Mouse (Mus musculus): ENCODE data around the gene Gm11634. TPM values are rescaled to one million over a fixed set of nuclear protein-coding genes. Genes with fewer than 3 reads are reported as not detected.

Gm11634 gene
- not detected for polyA plus RNA-seq (2014; fragmentation: Illumina TruSeq; extraction: RNeasy Lipid Tissue Mini Kit (QIAGEN cat#74804); ENCODE audit: low read depth, low replicate concordance)

DNA sequence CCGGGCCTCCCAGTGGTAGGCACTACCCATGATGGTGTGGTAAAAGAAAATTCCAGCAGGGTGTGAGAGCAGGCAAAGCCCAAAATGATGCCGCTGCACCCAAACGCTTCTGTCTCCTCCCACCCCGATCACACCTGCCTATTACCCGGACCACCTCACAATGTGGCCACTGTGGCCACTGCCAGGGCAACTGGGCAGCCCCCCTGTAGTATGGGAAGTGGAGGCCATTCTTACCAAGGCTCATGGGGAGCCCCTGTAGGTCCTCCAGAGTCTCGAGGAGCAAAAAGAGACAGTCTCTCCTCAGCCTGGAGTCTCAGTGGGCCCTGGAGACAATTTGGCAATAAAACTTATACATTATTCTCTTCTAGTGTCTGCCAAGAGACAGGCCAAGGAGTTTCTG is at the start of gene Gm11634:
TSS of gene Gm11634 (minus strand) at position 101 of the 400 bp plus-strand sequence.

GRCm38 (mm10) chr11:101626995-101627856 is 28.2 kb upstream of the Gm11634 start, which contains the start of gene Rdm1:
Gene Rdm1, plus strand, starts transcription at chr11:101627195.

DNA sequence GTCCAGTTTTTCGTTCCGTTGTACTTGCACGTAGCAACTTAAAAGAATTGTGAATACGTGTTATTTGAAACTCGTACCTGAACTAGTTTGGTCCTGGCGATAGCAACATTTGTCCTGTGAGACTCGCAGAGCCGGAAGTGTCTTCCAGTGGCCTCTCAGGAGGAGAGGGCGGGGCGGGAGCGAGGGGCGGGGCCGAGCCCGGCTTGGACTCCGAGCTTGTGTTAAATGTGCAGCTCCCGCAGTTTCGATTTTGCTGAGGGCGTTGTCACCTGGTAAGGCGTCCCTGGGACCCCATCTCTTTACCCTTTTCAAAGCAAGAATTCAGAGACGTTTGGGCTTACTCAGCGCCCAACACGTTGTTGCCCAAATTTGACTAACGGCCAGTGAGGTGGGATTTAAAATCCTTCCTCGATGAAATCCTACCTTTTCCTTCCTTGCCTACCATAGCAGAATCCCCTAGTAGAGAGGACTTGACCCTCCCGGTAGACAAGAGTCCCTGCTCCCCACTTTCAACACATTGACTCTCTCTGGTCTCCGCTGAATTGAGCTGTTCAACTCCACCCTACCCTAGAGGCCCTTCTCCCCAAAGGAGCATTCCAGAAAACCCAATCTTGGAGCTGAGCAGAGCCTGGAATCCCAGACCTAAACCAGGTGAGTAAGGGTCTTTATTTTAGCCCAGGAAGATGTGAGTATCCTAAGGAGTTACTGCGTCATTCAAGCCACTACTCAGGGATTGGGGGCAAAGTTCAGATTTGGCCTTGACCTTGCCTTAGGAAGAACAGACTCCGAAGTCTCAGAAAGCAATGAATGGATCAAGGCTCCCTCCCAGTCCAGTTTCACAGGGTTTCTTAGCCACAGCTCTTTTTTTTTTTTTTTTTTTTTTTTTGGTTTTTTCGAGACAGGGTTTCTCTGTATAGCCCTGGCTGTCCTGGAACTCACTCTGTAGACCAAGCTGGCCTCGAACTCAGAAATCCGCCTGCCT is 16.7 kb downstream of the Gm11634 start, which contains the start of gene Tmem106a:
TSS of gene Tmem106a (plus strand) at position 189 of the 982 bp plus-strand sequence.

GRCm38 (mm10) chr11:101551751-101552475 is 47.1 kb downstream of the Gm11634 start, which contains the start of the genes Brca1 and Nbr1:
Gene Brca1, minus strand, starts transcription at chr11:101551955.
Gene Nbr1, plus strand, starts transcription at chr11:101552149.

Other genes starting within 250 kb of the Gm11634 start
- gene G6pc, start 231.7 kb downstream of the Gm11634 start, polyA plus RNA-seq (2014; fragmentation: Illumina TruSeq; extraction: RNeasy Lipid Tissue Mini Kit (QIAGEN cat#74804); ENCODE audit: low read depth, low replicate concordance): 0.47 TPM
- gene Aarsd1, start 181.6 kb downstream of the Gm11634 start, polyA plus RNA-seq (2014; fragmentation: Illumina TruSeq; extraction: RNeasy Lipid Tissue Mini Kit (QIAGEN cat#74804); ENCODE audit: low read depth, low replicate concordance): 8.6 TPM
- not detected for gene Gm27029, start 174.5 kb downstream of the Gm11634 start, polyA plus RNA-seq (2014; fragmentation: Illumina TruSeq; extraction: RNeasy Lipid Tissue Mini Kit (QIAGEN cat#74804); ENCODE audit: low read depth, low replicate concordance)
- 5.1 TPM for gene Rundc1, start 174.2 kb downstream of the Gm11634 start, polyA plus RNA-seq (2014; fragmentation: Illumina TruSeq; extraction: RNeasy Lipid Tissue Mini Kit (QIAGEN cat#74804); ENCODE audit: low read depth, low replicate concordance)
- 2.7 TPM for gene Ptges3l, start 173.9 kb downstream of the Gm11634 start, polyA plus RNA-seq (2014; fragmentation: Illumina TruSeq; extraction: RNeasy Lipid Tissue Mini Kit (QIAGEN cat#74804); ENCODE audit: low read depth, low replicate concordance)
- gene Rpl27, start 157.0 kb downstream of the Gm11634 start, polyA plus RNA-seq (2014; fragmentation: Illumina TruSeq; extraction: RNeasy Lipid Tissue Mini Kit (QIAGEN cat#74804); ENCODE audit: low read depth, low replicate concordance): 55.5 TPM
- 3.5 TPM for gene Ifi35, start 150.8 kb downstream of the Gm11634 start, polyA plus RNA-seq (2014; fragmentation: Illumina TruSeq; extraction: RNeasy Lipid Tissue Mini Kit (QIAGEN cat#74804); ENCODE audit: low read depth, low replicate concordance)
- 6.2 TPM for gene Rnd2, start 134.3 kb downstream of the Gm11634 start, polyA plus RNA-seq (2014; fragmentation: Illumina TruSeq; extraction: RNeasy Lipid Tissue Mini Kit (QIAGEN cat#74804); ENCODE audit: low read depth, low replicate concordance)
- 5.2 TPM for gene Vat1, start 133.0 kb downstream of the Gm11634 start, polyA plus RNA-seq (2014; fragmentation: Illumina TruSeq; extraction: RNeasy Lipid Tissue Mini Kit (QIAGEN cat#74804); ENCODE audit: low read depth, low replicate concordance)
- 3.9 TPM for gene Brca1, start 47.3 kb downstream of the Gm11634 start, polyA plus RNA-seq (2014; fragmentation: Illumina TruSeq; extraction: RNeasy Lipid Tissue Mini Kit (QIAGEN cat#74804); ENCODE audit: low read depth, low replicate concordance)
- gene Nbr1, start 47.1 kb downstream of the Gm11634 start, polyA plus RNA-seq (2014; fragmentation: Illumina TruSeq; extraction: RNeasy Lipid Tissue Mini Kit (QIAGEN cat#74804); ENCODE audit: low read depth, low replicate concordance): 196 TPM
- gene Tmem106a, start 17.0 kb downstream of the Gm11634 start, polyA plus RNA-seq (2014; fragmentation: Illumina TruSeq; extraction: RNeasy Lipid Tissue Mini Kit (QIAGEN cat#74804); ENCODE audit: low read depth, low replicate concordance): 8.6 TPM
- 2.0 TPM for gene Rdm1, start 27.9 kb upstream of the Gm11634 start, polyA plus RNA-seq (2014; fragmentation: Illumina TruSeq; extraction: RNeasy Lipid Tissue Mini Kit (QIAGEN cat#74804); ENCODE audit: low read depth, low replicate concordance)
- 2.3 TPM for gene Arl4d, start 66.3 kb upstream of the Gm11634 start, polyA plus RNA-seq (2014; fragmentation: Illumina TruSeq; extraction: RNeasy Lipid Tissue Mini Kit (QIAGEN cat#74804); ENCODE audit: low read depth, low replicate concordance)
- gene Dhx8, start 133.7 kb upstream of the Gm11634 start, polyA plus RNA-seq (2014; fragmentation: Illumina TruSeq; extraction: RNeasy Lipid Tissue Mini Kit (QIAGEN cat#74804); ENCODE audit: low read depth, low replicate concordance): 23.8 TPM
- gene Etv4, start 186.1 kb upstream of the Gm11634 start, polyA plus RNA-seq (2014; fragmentation: Illumina TruSeq; extraction: RNeasy Lipid Tissue Mini Kit (QIAGEN cat#74804); ENCODE audit: low read depth, low replicate concordance): not detected

Data from adrenal gland, adult 10 weeks (tissue).